Mouse (Mus musculus) heart, adult 9 months (tissue): ENCODE measurements at regions not wholly inside any gene's neighbourhood (a gene's known extent, or its start where the extent isn't known, plus 50 kb on each side); places are given as distances from the start of the nearest gene placed in this dataset.
"Not testable (repeated sequence)": the region's sequence is repeated elsewhere in the genome, so short reads cannot be mapped to it uniquely, and the experiment has no call there.

Source experiments
- DNase-seq, 2 experiments: peaks; one replicate each; pipeline ENCODE4 v3.0.0; 2022; ENCODE audit warnings: low spot score in 2 of 2

DNA sequence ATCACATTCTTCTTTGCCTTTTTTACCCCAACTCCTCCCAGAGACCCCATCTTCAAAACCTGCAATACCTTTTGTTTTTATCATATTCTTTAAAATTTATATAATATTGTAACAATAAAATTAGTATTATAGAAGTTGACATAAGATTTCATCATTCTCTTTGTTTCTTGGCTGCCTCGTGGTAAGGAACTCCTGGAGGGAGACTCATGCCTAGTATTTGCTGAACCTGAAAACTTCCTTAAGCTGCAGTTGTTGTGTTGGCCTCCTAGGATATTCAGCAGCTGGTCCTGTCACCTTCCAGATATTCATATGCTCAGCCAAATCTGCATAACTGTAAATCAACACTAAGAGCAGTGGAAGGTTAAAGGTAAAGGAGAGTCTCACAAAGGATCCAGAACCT, 240.7 kb upstream of the Scgb2a2 start:
- not testable (repeated sequence) for DNase-seq

DNA sequence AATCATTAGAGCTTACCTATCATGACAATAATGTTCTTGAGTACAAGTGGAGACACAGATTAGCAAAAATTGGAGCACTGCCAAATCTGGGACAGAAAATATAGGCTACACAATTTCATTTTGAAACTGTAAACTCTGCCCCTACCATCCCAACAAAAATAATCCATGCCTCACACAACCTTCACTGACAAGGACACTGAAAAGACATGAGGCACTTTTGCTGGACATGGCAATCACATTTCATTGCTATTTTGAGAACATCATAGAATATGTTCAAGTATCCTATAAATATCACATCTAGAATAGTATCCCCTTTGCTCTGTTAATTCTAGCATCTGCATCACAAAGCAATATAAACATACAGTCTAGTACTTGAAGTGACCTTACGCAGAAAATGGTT, 227.7 kb upstream of the Scgb2a2 start:
- peak; percentile 19 to 21 for DNase-seq
